Mouse (Mus musculus) frontal cortex, postnatal 36 days (tissue): ENCODE results near the gene Kif4.
A peak's percentile ranks its signal among the peaks of the same experiment; 100 is the strongest.

Experiments used
- DNase-seq, 2 experiments: peaks; one replicate each; pipeline ENCODE4 v3.0.0; 2022; ENCODE audit warnings: low spot score in 2 of 2

Kif4 gene

GRCm38 (mm10) chrX:100625546-100625801 is at the start of gene Kif4:
Gene Kif4, plus strand, starts transcription at chrX:100625737.
- no peak for DNase-seq

DNA sequence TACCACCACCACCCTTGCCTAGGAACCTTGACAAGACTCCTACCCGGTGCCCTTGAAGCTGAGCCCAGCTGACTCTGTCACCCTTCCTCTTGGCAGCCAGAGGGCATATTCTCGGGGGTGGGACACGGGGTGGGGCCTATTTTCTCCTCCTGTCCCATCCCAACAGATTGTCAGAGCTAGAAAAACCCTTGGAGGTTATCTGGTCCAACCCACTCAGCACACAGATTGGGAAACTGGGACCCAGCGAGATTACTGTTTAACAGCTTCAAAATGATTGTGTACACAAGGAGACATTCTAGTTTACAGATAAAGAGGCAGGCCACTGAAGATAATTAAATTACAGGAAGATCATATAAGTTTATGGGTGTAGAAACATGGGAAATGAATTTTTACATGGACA is 30.7 kb upstream of the Kif4 start, which contains the start of gene P2ry4:
Gene P2ry4, minus strand, starts transcription at position 79 of the 400 bp plus-strand sequence.
- no peak for DNase-seq

- peak; percentile 33 to 59 for DNase-seq
These were observed 28.1 kb upstream of the Kif4 start for GRCm38 (mm10) chrX:100597439-100597838.

GRCm38 (mm10) chrX:100599755-100600154 is 25.8 kb upstream of the Kif4 start:
- peak; percentile 28 to 39 for DNase-seq

DNA sequence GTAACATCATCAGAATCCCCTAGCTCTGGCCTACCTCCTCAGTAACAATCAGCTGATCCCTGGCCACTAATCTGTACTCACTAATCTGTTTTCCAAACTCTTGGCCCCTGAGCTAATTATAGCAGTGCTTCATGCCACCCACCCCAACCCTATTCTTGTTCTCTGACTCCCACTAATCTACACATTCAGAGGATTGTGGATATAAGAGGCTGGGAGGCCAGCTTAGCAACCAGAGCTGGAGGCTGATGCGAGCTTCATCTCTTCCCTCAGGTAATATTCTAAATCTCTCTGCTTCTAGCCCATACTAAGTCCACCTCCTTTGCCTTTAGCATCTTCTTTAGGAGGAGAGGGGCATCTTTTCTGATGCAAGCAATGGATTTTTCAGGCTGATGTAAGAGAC is 20.2 kb upstream of the Kif4 start, which contains the start of gene Arr3:
Gene Arr3, plus strand, starts transcription at position 184 of the 400 bp plus-strand sequence.
- peak in 1 of 2 experiments; percentile 25 for DNase-seq

GRCm38 (mm10) chrX:100618488-100618887 is 7.0 kb upstream of the Kif4 start:
- DNase-seq: no peak

DNA sequence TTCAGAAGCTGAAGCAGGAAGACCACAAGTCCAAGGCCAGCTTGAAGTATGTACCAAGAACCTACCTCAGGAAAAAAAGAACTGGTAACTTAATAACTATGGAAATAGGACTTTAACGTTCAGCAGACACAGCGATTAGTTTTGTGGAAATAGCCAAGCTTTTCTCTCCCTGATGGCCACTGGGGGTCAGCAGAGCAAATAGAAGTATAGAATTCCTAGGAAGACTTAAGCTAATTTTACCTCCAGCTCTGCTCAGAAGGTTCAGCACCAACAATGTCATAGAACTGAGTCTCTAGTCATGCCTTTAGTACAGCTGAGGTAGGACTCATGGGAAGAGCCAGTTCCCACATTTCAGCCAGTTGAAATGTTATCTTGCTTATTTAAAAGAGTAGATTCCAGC is 4.2 kb upstream of the Kif4 start:
- DNase-seq: no peak

DNA sequence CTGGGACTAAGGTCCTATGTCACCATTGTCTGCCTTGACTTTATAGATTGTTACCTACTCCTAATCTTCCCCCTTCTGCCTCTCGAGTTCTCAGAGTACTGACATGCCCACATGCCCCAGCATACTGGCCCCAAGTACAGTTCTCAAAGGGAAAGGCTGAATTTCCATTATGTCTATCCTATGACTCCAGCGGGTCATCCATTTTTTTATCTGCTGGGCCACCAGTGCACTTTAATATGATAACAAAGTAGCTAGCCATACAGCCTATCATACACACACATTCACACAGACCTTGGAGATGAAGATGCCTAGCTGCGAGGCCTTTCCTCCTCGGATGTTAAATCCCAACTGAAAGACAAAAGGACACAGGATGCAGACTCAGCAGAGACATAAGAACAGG is 1.3 kb upstream of the Kif4 start:
- DNase-seq: no peak

DNA sequence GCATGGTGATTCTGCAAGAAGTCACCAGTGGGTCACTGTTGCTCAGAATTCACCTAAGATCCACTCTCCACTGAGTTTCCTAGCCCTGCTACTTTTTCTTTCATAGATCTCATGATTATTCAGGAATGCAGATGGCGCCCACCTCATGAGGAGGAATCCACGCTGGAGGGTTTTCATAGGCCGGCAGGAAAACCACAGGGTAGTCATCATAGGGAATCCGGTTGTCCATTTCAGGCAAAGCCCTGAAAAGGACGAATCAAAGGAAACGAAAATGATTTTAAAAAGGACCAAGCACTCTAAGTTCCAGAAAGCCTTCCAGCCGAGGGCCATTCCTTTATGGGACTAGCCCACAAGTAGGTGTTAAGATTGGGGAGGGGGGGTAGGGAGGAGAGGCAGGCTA is 391 bp upstream of the Kif4 start:
- DNase-seq: no peak

DNA sequence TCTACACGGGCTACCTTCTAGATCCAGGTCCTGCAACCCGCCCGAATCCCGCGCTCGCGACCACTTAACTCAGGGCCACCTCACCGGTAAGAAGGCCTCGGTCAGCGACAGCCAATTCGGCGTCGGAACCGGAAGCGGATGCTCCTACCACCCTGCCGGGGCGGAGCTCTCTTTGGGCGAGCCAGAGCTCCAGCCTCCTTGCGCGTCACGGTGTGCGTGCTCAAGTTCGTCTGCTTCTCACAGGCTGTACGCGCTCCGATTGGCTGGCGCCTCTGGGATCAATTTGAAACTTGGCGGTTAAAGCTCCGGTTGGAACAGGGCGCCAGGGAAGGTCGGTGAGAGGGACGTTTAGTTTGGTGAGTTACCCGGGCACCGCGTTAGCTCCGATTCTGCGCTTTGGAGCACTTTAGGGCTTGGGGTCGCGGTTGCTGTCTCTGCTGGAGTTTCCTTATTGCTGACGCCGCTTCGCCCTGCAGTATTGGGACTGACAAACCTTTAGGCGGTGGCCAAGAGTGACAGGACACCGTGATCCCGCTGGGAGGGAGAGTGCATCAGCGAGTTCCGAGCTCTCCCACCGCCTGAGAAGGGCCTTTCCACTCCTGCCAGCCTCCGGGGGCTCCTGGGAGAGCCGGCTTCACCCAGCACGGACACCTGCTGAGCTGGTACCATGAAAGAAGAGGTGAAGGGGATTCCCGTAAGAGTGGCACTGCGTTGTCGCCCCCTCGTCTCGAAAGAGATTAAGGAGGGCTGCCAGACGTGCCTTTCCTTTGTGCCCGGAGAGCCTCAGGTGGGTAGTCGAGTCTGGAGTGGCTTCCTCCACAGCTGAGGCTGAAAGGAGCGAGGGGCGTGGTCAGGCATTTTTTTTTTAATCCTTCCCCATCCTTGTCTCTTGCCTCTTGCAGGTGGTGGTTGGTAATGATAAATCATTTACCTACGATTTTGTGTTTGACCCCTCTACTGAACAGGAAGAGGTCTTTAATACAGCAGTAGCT is 561 bp downstream of the Kif4 start, which contains the start of gene Pdzd11:
Gene Pdzd11, minus strand, starts transcription at position 767 of the 992 bp plus-strand sequence.
- peak; percentile 73 to 89 for DNase-seq

DNA sequence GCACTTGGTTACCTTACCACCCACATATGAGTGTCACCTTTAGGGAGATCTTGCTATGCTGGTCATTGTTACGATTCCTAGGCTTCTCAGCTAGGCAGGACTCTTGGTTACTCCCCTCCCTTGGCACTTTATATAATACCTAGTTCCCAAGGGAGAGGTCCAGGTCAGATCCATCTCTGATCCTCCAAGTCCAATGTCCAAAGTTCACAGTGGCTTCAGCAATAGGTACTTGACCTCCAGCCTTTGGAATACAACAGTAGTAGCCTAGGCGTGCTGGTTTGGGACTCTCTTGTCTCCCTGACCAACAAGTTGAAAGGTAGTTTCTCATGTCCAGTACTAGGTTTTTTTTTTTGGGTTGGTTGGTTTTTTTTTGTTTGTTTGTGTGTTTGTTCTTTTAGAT is 3.5 kb downstream of the Kif4 start:
- DNase-seq: no peak

GRCm38 (mm10) chrX:100638477-100638876 is 12.9 kb downstream of the Kif4 start:
- DNase-seq: no peak

DNA sequence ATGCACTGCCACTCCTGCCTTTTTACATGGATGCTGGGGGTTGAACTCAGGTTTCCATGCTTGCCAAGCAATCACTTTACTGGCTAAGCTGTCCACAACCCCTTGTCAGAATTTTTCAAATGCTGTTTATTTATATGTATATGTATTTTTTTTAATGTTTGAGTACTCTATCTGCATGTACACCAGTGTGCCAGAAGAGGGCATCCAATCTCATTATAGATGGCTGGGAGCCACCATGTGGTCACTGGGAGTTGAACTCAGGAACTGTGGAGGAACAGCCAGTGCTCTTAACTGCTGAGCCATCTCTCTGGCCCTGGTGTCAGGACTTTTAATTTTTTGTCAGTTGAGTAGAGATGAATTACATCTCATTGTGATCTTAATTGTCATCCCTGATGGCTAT is 27.3 kb downstream of the Kif4 start:
- no peak for DNase-seq

DNA sequence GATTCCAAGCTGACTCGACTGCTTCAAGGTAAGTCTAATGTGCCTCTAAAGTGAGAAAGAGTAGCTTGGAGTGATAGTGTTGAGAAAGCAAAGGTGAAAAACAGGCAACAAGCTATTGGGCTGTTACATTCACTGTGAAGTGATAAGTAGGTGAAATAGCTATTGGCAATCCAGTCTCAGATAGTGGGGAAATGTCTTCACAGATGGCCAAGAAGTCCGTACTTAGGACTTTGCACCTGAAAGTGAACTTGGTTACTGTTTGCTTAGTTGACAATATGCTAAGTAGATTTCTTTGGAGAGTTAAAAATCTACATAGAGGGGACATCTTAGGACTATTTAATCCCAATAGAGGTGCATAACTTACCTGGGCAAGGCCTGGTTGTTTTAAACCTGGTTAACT is 39.3 kb downstream of the Kif4 start:
- DNase-seq: no peak

- DNase-seq: no peak
These were observed 52.7 kb downstream of the Kif4 start for GRCm38 (mm10) chrX:100678204-100678603.

GRCm38 (mm10) chrX:100686527-100686926 is 61.0 kb downstream of the Kif4 start:
- DNase-seq: no peak

- DNase-seq: no peak
These were observed 62.0 kb downstream of the Kif4 start for GRCm38 (mm10) chrX:100687360-100688032.

DNA sequence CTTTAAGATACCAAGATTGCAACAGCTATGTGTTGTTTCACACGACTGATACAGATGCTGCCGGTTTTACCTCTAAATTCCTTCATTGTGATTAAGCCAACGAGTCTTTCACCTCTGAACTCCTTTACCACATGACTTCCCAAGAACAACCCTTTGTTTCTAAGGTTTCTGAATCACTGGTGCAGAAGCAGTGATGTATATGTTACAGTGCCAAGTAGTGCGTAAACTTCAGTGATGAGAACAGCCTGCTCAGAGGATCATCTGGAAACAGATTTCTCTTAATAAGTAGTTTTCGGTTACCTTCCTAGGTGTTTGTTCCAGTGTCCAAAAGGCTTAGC is 62.5 kb downstream of the Kif4 start:
- DNase-seq: no peak

DNA sequence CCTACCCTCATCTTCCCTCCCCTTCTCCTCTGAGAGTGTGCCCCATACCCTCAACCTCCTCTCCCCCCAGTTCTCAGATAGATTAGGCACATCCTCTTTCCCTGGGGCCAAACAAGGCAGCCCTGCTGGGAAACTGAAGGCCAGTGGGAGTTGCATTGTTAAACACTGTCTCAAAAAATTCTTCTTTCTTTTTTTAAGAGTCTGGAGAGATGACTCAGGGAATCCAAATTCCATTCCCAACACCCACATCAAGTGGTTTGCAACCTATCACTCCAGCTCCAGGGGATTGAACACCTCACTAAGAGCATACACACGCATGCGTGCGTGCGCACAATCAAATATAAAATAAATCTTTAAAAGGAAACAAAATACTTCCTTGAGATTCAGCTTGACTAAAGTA is 71.2 kb downstream of the Kif4 start:
- DNase-seq: no peak

GRCm38 (mm10) chrX:100708032-100708431 is 82.5 kb downstream of the Kif4 start:
- no peak for DNase-seq

DNA sequence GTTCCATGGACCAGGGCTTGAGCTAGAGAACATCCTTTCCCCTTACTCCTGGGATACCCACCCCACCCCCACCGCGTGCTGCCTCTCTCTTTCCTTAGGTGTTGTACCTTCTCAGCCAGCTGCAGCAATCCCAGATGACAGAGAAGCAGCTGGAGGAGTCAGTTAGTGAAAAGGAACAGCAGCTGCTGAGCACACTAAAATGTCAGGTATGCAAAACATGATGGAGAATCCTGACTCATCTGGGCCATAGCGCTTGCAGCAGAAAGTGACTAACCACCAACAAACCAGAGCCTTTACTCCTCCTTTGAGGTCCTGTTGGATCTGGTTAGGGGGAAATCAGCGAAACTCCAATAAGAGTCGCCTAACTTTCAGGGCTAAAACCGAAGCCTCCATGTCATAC is 90.6 kb downstream of the Kif4 start:
- no peak for DNase-seq

GRCm38 (mm10) chrX:100728947-100729346 is 103.4 kb downstream of the Kif4 start:
- DNase-seq: no peak

- peak; percentile 14 to 23 for DNase-seq
These were observed 104.2 kb downstream of the Kif4 start, which contains the start of gene Gdpd2 for GRCm38 (mm10) chrX:100729665-100730188. Gene Gdpd2, plus strand, starts transcription at chrX:100729873.
